Mouse (Mus musculus) intestine, postnatal 0 days (tissue): ENCODE results near the gene Upk3bl. TPM values are rescaled to one million over a fixed set of nuclear protein-coding genes. Genes with fewer than 3 reads are reported as not detected.

Experiments
- ATAC-seq: fragments of 200-750 bp; cut with Nextera tagmentation; 2 replicates; pipeline ENCODE4 v1.8.0; 2017; ENCODE audit warnings: mild to moderate bottlenecking, moderate TSS enrichment, moderate library complexity
- H3K27ac ChIP-seq: fragments of 300-500 bp; sonication (generic); 2 replicates; pipeline ENCODE4 v1.5.1; 2014; ENCODE audit warnings: mild to moderate bottlenecking, low read depth, low read length, moderate library complexity
- H3K27me3 ChIP-seq: fragments of 300-500 bp; sonication (generic); replicated peaks from 2 replicates; pipeline ENCODE4 v1.6.1; 2014; ENCODE audit warnings: low read length, mixed read lengths; ENCODE audit not compliant: control insufficient read depth, insufficient read depth
- H3K36me3 ChIP-seq: fragments of 300-500 bp; sonication (generic); 2 replicates; pipeline ENCODE4 v1.6.1; 2014; ENCODE audit warnings: mild to moderate bottlenecking, moderate library complexity; ENCODE audit not compliant: control insufficient read depth, insufficient read depth
- H3K4me1 ChIP-seq: fragments of 300-500 bp; sonication (generic); replicated peaks from 2 replicates; pipeline ENCODE4 v1.6.1; 2014; ENCODE audit warnings: antibody characterized with exemption, low read length, mixed read lengths; ENCODE audit not compliant: control insufficient read depth, insufficient read depth
- H3K4me2 ChIP-seq: fragments of 300-500 bp; sonication (generic); replicated peaks from 2 replicates; pipeline ENCODE4 v1.6.1; 2014; ENCODE audit warnings: low read depth, mild to moderate bottlenecking, moderate library complexity
- H3K4me3 ChIP-seq: fragments of 300-500 bp; sonication (generic); 2 replicates; pipeline ENCODE4 v1.5.1; 2014; ENCODE audit warnings: low read depth, low read length
- H3K9ac ChIP-seq: fragments of 300-500 bp; sonication (generic); 2 replicates; pipeline ENCODE4 v1.6.1; 2014; ENCODE audit warnings: mild to moderate bottlenecking, low read depth, low read length
- H3K9me3 ChIP-seq: fragments of 300-500 bp; sonication (generic); 2 replicates; pipeline ENCODE4 v1.6.1; 2016; ENCODE audit warnings: mixed run types; ENCODE audit not compliant: control insufficient read depth
- CTCF ChIP-seq: sonication (generic); IDR thresholded peaks from 2 replicates; pipeline ENCODE4 v1.5.1; 2016; ENCODE audit warnings: low read depth, mild to moderate bottlenecking, control low read depth, antibody characterized with exemption, moderate library complexity
- WGBS: fragments of 180-500 bp; shearing (Covaris S2); extraction: QIAGEN DNeasy Blood & Tissue Kit; methylation state at CpG from one replicate; pipeline ENCODE4 v1.1.7; 2014; 5-methylcytosine and 5-hydroxymethylcytosine counted together
- polyA plus RNA-seq: library from polyadenylated mRNA; unstranded; fragments of >200 nt; fragmentation: Nextera tagmentation; extraction: Ambion mirVana; gene quantifications from 2 replicates; pipeline ENCODE4 v1.2.1, GENCODE M21; 2015

Upk3bl gene
- 0.39 TPM in 1 of 2 replicates, not detected in the other for polyA plus RNA-seq

- no peak for TF ChIP-seq CTCF
- Histone ChIP-seq H3K27ac (no peak within 1 kb of the TSS), H3K27me3 (no peaks in the 10 kb centered on the region), H3K4me3 (no peak within 1 kb of the TSS), H3K36me3 (no peaks in the 10 kb centered on the region), H3K4me1 (no peaks in the 10 kb centered on the region), H3K4me2 (no peak within 1 kb of the TSS), H3K9me3 (no peaks in the 10 kb centered on the region), H3K9ac (no peak within 1 kb of the TSS)
- ATAC-seq: no peak
- WGBS: 69% methylated on average over 11 of the region's 11 CpGs
Observed at GRCm38 (mm10) chr5:136054301-136055077, at the start of gene Upk3bl. Gene Upk3bl (plus strand): TSS chr5:136054492.

- no peaks in the 10 kb centered on the region for H3K27me3 ChIP-seq
- no peak overlapping the region for H3K27ac ChIP-seq
- WGBS: 90% methylated on average over 4 of the region's 4 CpGs
- no peaks in the 10 kb centered on the region for H3K4me1 ChIP-seq
- no peak overlapping the region for H3K4me2 ChIP-seq
- H3K9me3 ChIP-seq: no peaks in the 10 kb centered on the region
- no peak overlapping the region for H3K4me3 ChIP-seq
- no peaks in the 10 kb centered on the region for H3K36me3 ChIP-seq
- ATAC-seq: no peak
- H3K9ac ChIP-seq: no peak overlapping the region
- no peak for TF ChIP-seq CTCF
Observed at GRCm38 (mm10) chr5:136004537-136004936, 49.8 kb upstream of the Upk3bl start.

GRCm38 (mm10) chr5:136007745-136008144 lies 46.5 kb upstream of the Upk3bl start:
- Histone ChIP-seq H3K4me2 (no peak overlapping the region), H3K36me3 (peaks cover 22% of the 10 kb centered on the region)
- no peak for ATAC-seq

GRCm38 (mm10) chr5:136014877-136015276 lies 39.4 kb upstream of the Upk3bl start:
- Histone ChIP-seq H3K4me3 (no peak overlapping the region), H3K27me3 (no peaks in the 10 kb centered on the region), H3K9ac (no peak overlapping the region), H3K9me3 (no peaks in the 10 kb centered on the region), H3K4me2 (no peak overlapping the region), H3K36me3 (peaks cover 30% of the 10 kb centered on the region), H3K4me1 (no peaks in the 10 kb centered on the region), H3K27ac (no peak overlapping the region)
- ATAC-seq: no peak
- 95% methylated on average over 10 of the region's 10 CpGs for WGBS
- TF ChIP-seq CTCF: no peak

More at GRCm38 (mm10) chr5:136007745-136008144, 46.5 kb upstream of the Upk3bl start:
- no peak for TF ChIP-seq CTCF
- no peak overlapping the region for H3K27ac ChIP-seq
- H3K4me1 ChIP-seq: no peaks in the 10 kb centered on the region
- no peaks in the 10 kb centered on the region for H3K9me3 ChIP-seq
- H3K27me3 ChIP-seq: no peaks in the 10 kb centered on the region
- 70% methylated on average over 7 of the region's 7 CpGs for WGBS
- no peak overlapping the region for H3K9ac ChIP-seq
- H3K4me3 ChIP-seq: no peak overlapping the region

- H3K9me3 ChIP-seq: no peaks in the 10 kb centered on the region
- no peaks in the 10 kb centered on the region for H3K27me3 ChIP-seq
- no peak overlapping the region for H3K4me3 ChIP-seq
- H3K27ac ChIP-seq: no peak overlapping the region
- ATAC-seq: no peak
- no peak overlapping the region for H3K9ac ChIP-seq
- peaks cover 25% of the 10 kb centered on the region for H3K36me3 ChIP-seq
- H3K4me2 ChIP-seq: no peak overlapping the region
- H3K4me1 ChIP-seq: no peaks in the 10 kb centered on the region
- no peak for TF ChIP-seq CTCF
- 76% methylated on average over 10 of the region's 10 CpGs for WGBS
Observed at GRCm38 (mm10) chr5:136015586-136015985, 38.7 kb upstream of the Upk3bl start.

- Histone ChIP-seq H3K9me3 (no peaks in the 10 kb centered on the region), H3K27ac (no peak overlapping the region), H3K4me1 (no peaks in the 10 kb centered on the region), H3K9ac (no peak overlapping the region), H3K4me2 (no peak overlapping the region), H3K36me3 (peaks cover 24% of the 10 kb centered on the region), H3K4me3 (no peak overlapping the region), H3K27me3 (no peaks in the 10 kb centered on the region)
- no peak for ATAC-seq
- WGBS: 63% methylated on average over 10 of the region's 10 CpGs
- TF ChIP-seq CTCF: no peak
Observed at GRCm38 (mm10) chr5:136016014-136016876, 38.0 kb upstream of the Upk3bl start.
